8 mouse cellular contexts compared by ENCODE assay signal in the genomic region with DNA sequence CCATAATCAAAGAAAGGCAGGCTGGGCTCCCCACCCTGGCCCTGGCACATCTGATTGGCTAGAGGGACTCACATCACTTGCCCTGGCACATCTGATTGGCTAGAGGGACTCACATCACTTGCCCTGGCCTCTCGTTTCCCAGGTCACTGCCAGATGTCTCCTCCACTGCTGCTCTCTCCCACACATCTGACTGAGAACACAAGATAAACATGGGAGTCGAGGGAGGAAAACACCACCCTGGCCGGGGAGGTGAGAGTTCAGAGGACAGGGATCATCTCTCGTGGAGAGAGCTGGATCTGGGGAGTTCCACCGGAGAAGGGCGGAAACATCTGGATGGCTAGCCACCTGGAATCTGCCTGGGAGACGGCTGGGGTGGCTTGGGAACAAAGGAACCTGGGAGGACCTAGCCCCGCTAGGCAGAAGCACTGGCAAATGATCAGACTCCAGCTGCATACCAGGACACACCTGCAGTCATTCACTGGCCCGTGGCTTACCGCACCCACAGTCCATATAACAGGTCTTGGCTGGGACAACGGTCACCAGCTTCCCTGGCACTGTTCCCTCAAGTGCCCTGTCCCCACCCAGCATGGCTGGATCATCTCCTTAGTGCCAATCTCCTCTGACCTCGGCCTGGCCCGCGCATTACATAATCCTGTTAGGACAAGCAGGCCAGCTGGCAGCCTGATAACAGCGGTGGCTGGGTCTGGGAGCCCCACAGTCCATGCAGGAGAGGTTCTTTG. TPM values are rescaled to one million over a fixed set of nuclear protein-coding genes. Genes with fewer than 3 reads are reported as not detected.
DNase-seq lines count a peak whose midpoint lies in the region; ATAC-seq lines count a peak whose summit lies in the region.

No protein-coding gene starts in this region.

- ATAC-seq in embryonic facial prominence, embryonic 11.5 days (replicated peaks; ENCODE audit: insufficient number of reproducible peaks, low FRiP score, low TSS enrichment, low read depth): peak; percentile 71
- no peak for ATAC-seq in limb, embryonic 12.5 days (ENCODE audit: insufficient number of reproducible peaks, insufficient read depth, low FRiP score, low TSS enrichment, low read depth)
- ATAC-seq in neural tube, embryonic 13.5 days (ENCODE audit: low read depth): no peak

- H3K9me3 ChIP-seq in embryonic facial prominence, embryonic 11.5 days (replicated peaks; ENCODE audit: control insufficient read depth, low read length): no peaks in the 10 kb centered on the region
- no peaks in the 10 kb centered on the region for H3K9me3 ChIP-seq in limb, embryonic 12.5 days
- no peaks in the 10 kb centered on the region for H3K9me3 ChIP-seq in neural tube, embryonic 13.5 days

- no peaks in the 10 kb centered on the region for H3K4me1 ChIP-seq in embryonic facial prominence, embryonic 11.5 days (ENCODE audit: control insufficient read depth, insufficient read depth, low read length)
- peaks cover 15% of the 10 kb centered on the region for H3K4me1 ChIP-seq in limb, embryonic 12.5 days (replicated peaks)
- peaks cover 11% of the 10 kb centered on the region; the same call in 1 of the 2 replicates for H3K4me1 ChIP-seq in neural tube, embryonic 13.5 days (replicated peaks)

- no peak overlapping the region for H3K4me3 ChIP-seq in embryonic facial prominence, embryonic 11.5 days (ENCODE audit: low read depth, low read length)
- H3K4me3 ChIP-seq in limb, embryonic 12.5 days (replicated peaks): peak overlapping the region; percentile 17; the same call in 1 of the 2 replicates
- H3K4me3 ChIP-seq in neural tube, embryonic 13.5 days: no peak overlapping the region

- 57% methylated on average over 15 of the region's 15 CpGs for WGBS in embryonic facial prominence, embryonic 11.5 days
- 49% methylated on average over 15 of the region's 15 CpGs for WGBS in limb, embryonic 12.5 days
- 71% methylated on average over 15 of the region's 15 CpGs for WGBS in neural tube, embryonic 13.5 days

- no peaks in the 10 kb centered on the region for H3K36me3 ChIP-seq in embryonic facial prominence, embryonic 11.5 days (replicated peaks; ENCODE audit: control insufficient read depth, insufficient read depth, low read depth, low read length)
- no peaks in the 10 kb centered on the region for H3K36me3 ChIP-seq in limb, embryonic 12.5 days
- H3K36me3 ChIP-seq in neural tube, embryonic 13.5 days: no peaks in the 10 kb centered on the region

- peak; percentile 35 for DNase-seq in urinary bladder, postnatal 14 days (ENCODE audit: low spot score)
- no peak for DNase-seq in urinary bladder, postnatal 25 days (ENCODE audit: low spot score)
- peak; percentile 63 for DNase-seq in embryonic facial prominence, embryonic 11.5 days (ENCODE audit: low spot score)
- peak; percentile 62 to 68 for DNase-seq in heart, postnatal 14 days
- no peak for DNase-seq in spleen, postnatal 36 days (ENCODE audit: low spot score in 2 of 2)
- no peak for DNase-seq in layer of hippocampus, adult 11-12 months (ENCODE audit: low spot score)

- no peaks in the 10 kb centered on the region for H3K27me3 ChIP-seq in embryonic facial prominence, embryonic 11.5 days (ENCODE audit: control insufficient read depth, insufficient read depth, low read length)
- peaks cover 11% of the 10 kb centered on the region; the same call in 1 of the 2 replicates for H3K27me3 ChIP-seq in limb, embryonic 12.5 days
- no peaks in the 10 kb centered on the region for H3K27me3 ChIP-seq in neural tube, embryonic 13.5 days

- no peak overlapping the region for H3K27ac ChIP-seq in embryonic facial prominence, embryonic 11.5 days (replicated peaks; ENCODE audit: low read depth, low read length)
- H3K27ac ChIP-seq in limb, embryonic 12.5 days: peak overlapping the region; percentile 78
- H3K27ac ChIP-seq in neural tube, embryonic 13.5 days (replicated peaks): no peak overlapping the region

- no peak overlapping the region for H3K4me2 ChIP-seq in embryonic facial prominence, embryonic 11.5 days (ENCODE audit: low read depth, low read length)
- peak overlapping the region; percentile 37 for H3K4me2 ChIP-seq in limb, embryonic 12.5 days
- H3K4me2 ChIP-seq in neural tube, embryonic 13.5 days: 0 out of 2 replicates have a peak overlapping the region, but pooled peaks have one; percentile 9

- H3K9ac ChIP-seq in embryonic facial prominence, embryonic 11.5 days (replicated peaks; ENCODE audit: low read length): no peak overlapping the region; the same call in 1 of the 2 replicates
- peak overlapping the region; percentile 31; the same call in 1 of the 2 replicates for H3K9ac ChIP-seq in limb, embryonic 12.5 days (replicated peaks)
- no peak overlapping the region for H3K9ac ChIP-seq in neural tube, embryonic 13.5 days

- intact Hi-C loops in heart, postnatal 14 days (cut with DNase I): no loop called here

RNA-seq across cellular contexts. Expression of a gene that starts 17.2 kb away (rescaled TPM):
- not detected in 2 replicates for polyA plus RNA-seq in embryonic facial prominence, embryonic 11.5 days (2014; fragmentation: Nextera tagmentation; extraction: Ambion mirVana)
- total RNA-seq in heart, postnatal 14 days (2021): under 1 TPM; 0.14 to 0.15 TPM
- polyA plus RNA-seq in limb, embryonic 12.5 days (2016; fragmentation: Nextera tagmentation; extraction: Ambion mirVana): 0.08 and 0.09 TPM in 2 replicates
- 0.04 and 0.10 TPM in 2 replicates for polyA plus RNA-seq in neural tube, embryonic 13.5 days (2015; fragmentation: Nextera tagmentation; extraction: Ambion mirVana)

RNA-seq across cellular contexts. Expression of a gene that starts 26.5 kb away (rescaled TPM):
- 77.2 and 80.5 TPM in 2 replicates for polyA plus RNA-seq in embryonic facial prominence, embryonic 11.5 days (2014; fragmentation: Nextera tagmentation; extraction: Ambion mirVana)
- 10 to 100 TPM; 17.8 to 19.4 TPM for total RNA-seq in heart, postnatal 14 days (2021)
- polyA plus RNA-seq in limb, embryonic 12.5 days (2016; fragmentation: Nextera tagmentation; extraction: Ambion mirVana): 60.2 and 65.5 TPM in 2 replicates
- 41.4 and 41.6 TPM in 2 replicates for polyA plus RNA-seq in neural tube, embryonic 13.5 days (2015; fragmentation: Nextera tagmentation; extraction: Ambion mirVana)

Comparison
In these comparisons a context has a peak if more than half of its experiments do, and no peak if none do; other contexts are left out.
1. DNase-seq: peak in urinary bladder, postnatal 14 days (single experiment), embryonic facial prominence, embryonic 11.5 days (single experiment) and heart, postnatal 14 days (2 of 2); none in urinary bladder, postnatal 25 days (single experiment), spleen, postnatal 36 days (0 of 2) and layer of hippocampus, adult 11-12 months (single experiment).